Mouse (Mus musculus) heart, embryonic 11.5 days (tissue): ENCODE measurements around the gene Cdkn2aip. TPM values are rescaled to one million over a fixed set of nuclear protein-coding genes. Genes with fewer than 3 reads are reported as not detected.

Experiments used
- ATAC-seq: fragments of 200-750 bp; cut with Nextera tagmentation; replicated peaks from 2 replicates; pipeline ENCODE4 v1.8.0; 2017; ENCODE audit warnings: moderate library complexity; ENCODE audit not compliant: insufficient number of reproducible peaks, low FRiP score, low TSS enrichment
- H3K27ac ChIP-seq: fragments of 300-500 bp; sonication (generic); 2 replicates; pipeline ENCODE4 v1.5.1; 2014; ENCODE audit warnings: mild to moderate bottlenecking, low read depth, low read length
- H3K27me3 ChIP-seq: fragments of 300-500 bp; sonication (generic); 2 replicates; pipeline ENCODE4 v1.6.1; 2014; ENCODE audit warnings: mild to moderate bottlenecking, low read length, mixed read lengths; ENCODE audit not compliant: control insufficient read depth, insufficient read depth
- H3K36me3 ChIP-seq: fragments of 300-500 bp; sonication (generic); 2 replicates; pipeline ENCODE4 v1.6.1; 2014; ENCODE audit warnings: mild to moderate bottlenecking, low read length, moderate library complexity, mixed read lengths; ENCODE audit not compliant: control insufficient read depth, insufficient read depth
- H3K4me1 ChIP-seq: fragments of 300-500 bp; sonication (generic); 2 replicates; pipeline ENCODE4 v1.6.1; 2014; ENCODE audit warnings: low read length; ENCODE audit not compliant: control insufficient read depth, insufficient read depth
- H3K4me2 ChIP-seq: fragments of 300-500 bp; sonication (generic); 2 replicates; pipeline ENCODE4 v1.6.1; 2014; ENCODE audit warnings: mild to moderate bottlenecking, moderate library complexity
- H3K4me3 ChIP-seq: fragments of 300-500 bp; sonication (generic); 2 replicates; pipeline ENCODE4 v1.5.1; 2014; ENCODE audit warnings: low read depth, low read length
- H3K9ac ChIP-seq: fragments of 300-500 bp; sonication (generic); 2 replicates; pipeline ENCODE4 v1.6.1; 2014; ENCODE audit warnings: mild to moderate bottlenecking, low read depth, low read length, moderate library complexity
- H3K9me3 ChIP-seq: fragments of 300-500 bp; sonication (generic); replicated peaks from 2 replicates; pipeline ENCODE4 v1.6.1; 2016; ENCODE audit warnings: low read length; ENCODE audit not compliant: control insufficient read depth
- WGBS: fragments of 180-500 bp; shearing (Covaris S2); extraction: QIAGEN DNeasy Blood & Tissue Kit; methylation state at CpG from one replicate; pipeline ENCODE4 v1.1.7; 2014; ENCODE audit not compliant: insufficient replicate concordance; 5-methylcytosine and 5-hydroxymethylcytosine counted together
- polyA plus RNA-seq: library from polyadenylated mRNA; unstranded; fragments of >200 nt; fragmentation: Nextera tagmentation; extraction: Ambion mirVana; gene quantifications from 2 replicates; pipeline ENCODE4 v1.2.1, GENCODE M21; 2014

The Cdkn2aip gene
- polyA plus RNA-seq, 1 experiment from 2014 or later, result 21.6 TPM

DNA sequence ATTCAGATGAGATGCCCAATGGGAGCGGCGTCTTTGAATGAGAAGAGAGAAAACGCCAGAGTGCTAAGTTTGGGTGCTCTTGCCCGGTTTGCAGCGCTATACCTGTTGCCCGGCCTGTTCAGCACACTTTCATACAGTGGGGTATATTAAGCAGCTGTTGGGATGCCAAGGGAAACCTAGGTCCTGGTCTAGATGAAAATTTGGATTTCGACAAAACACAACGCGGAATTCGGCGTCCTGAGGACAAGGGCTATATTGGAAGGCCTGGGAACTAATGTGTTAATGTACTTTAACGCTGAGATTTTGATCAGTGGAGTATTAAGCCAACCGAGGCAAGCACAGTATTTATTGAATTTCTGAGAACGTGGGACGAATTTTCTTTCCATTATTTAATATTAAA is 37.5 kb downstream of the Cdkn2aip start:
- no peak for ATAC-seq
- Histone ChIP-seq H3K9ac (peak overlapping the region; percentile 86), H3K4me2 (peak overlapping the region; percentile 72), H3K27ac (peak overlapping the region; percentile 97; the same call in 1 of the 2 replicates), H3K4me3 (peak overlapping the region; percentile 96), H3K9me3 (no peaks in the 10 kb centered on the region), H3K4me1 (peaks cover 4% of the 10 kb centered on the region; the same call in 1 of the 2 replicates), H3K36me3 (no peaks in the 10 kb centered on the region), H3K27me3 (no peaks in the 10 kb centered on the region)
- 4% methylated on average over 15 of the region's 15 CpGs for WGBS

DNA sequence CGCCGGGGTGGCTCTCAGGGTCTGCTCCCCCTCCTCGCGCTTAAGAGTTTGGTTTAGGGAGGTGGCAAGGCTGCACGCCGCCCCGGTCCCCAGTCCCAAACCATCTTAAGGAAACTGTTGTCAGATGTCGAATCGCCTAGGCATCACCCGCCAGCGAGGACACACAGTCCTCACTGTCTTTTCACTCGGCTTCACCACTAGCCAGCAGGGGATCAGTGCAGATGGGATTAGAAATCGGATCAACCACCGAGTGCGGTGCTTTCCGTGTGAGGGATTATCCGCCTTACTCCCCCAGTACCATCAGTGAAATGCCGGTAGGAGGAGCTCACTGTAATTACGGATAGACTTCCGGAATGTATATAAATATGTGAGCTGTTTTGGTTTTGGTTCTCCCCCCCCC is 37.9 kb downstream of the Cdkn2aip start:
- Histone ChIP-seq H3K4me2 (peak overlapping the region; percentile 72), H3K27ac (peak overlapping the region; percentile 97), H3K9me3 (no peaks in the 10 kb centered on the region), H3K4me3 (peak overlapping the region; percentile 96), H3K27me3 (no peaks in the 10 kb centered on the region), H3K36me3 (no peaks in the 10 kb centered on the region), H3K4me1 (peaks cover 4% of the 10 kb centered on the region; the same call in 1 of the 2 replicates), H3K9ac (peak overlapping the region; percentile 86)
- WGBS, result 0% methylated on average over 20 of the region's 20 CpGs
- ATAC-seq, result 0 out of 2 replicates have a peak, but pooled peaks have one; percentile 0

DNA sequence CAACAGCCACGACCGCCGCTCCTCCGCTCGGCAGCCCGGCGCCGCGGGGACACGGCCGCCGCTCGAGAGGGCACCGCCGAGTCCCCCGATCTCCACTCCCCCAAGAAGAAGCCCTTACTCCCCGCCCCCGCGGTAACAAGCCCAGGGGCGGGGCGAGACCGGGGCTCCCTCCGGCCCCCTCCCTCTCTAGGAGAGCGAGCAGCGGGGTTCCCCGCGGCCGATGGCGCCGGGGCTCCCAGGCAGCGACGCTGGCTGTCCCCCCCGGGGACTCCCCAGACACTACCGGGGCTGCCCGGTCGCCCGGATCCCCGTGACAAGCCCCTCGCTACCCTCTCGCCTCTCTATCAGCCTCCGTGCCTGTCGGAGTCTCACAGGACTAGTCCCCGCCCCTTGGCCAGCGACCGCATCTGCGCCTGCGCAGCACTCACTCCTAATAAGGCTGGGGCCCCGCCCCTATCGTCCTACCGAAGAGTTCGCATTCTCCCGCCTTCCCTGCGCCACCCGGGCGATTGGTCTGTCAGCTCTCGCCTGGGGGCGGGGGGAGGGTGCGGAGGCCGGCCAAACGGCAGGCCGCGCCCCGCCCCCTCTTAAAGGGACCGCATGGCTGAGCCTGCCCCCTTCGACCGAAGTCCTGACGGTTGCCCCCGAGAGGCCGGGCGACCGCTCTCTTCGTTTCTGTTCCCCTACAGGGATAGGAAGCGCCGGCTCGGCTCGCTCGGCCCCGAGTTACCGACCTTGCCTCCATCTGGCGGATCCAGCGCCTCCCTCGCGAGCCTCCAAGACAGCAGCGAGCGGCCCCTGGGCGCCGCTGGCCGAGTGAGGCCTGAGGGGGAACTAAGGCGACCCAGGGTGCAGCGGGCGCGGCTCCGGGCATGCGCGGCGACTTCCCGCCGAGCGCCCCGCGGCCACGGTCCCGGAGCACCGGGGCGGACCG is 38.7 kb downstream of the Cdkn2aip start, which contains the start of gene Ing2:
Gene Ing2, minus strand, starts transcription at position 780 of the 934 bp plus-strand sequence.
- Histone ChIP-seq H3K27me3 (no peaks in the 10 kb centered on the region), H3K4me1 (peaks cover 4% of the 10 kb centered on the region; the same call in 1 of the 2 replicates)

DNA sequence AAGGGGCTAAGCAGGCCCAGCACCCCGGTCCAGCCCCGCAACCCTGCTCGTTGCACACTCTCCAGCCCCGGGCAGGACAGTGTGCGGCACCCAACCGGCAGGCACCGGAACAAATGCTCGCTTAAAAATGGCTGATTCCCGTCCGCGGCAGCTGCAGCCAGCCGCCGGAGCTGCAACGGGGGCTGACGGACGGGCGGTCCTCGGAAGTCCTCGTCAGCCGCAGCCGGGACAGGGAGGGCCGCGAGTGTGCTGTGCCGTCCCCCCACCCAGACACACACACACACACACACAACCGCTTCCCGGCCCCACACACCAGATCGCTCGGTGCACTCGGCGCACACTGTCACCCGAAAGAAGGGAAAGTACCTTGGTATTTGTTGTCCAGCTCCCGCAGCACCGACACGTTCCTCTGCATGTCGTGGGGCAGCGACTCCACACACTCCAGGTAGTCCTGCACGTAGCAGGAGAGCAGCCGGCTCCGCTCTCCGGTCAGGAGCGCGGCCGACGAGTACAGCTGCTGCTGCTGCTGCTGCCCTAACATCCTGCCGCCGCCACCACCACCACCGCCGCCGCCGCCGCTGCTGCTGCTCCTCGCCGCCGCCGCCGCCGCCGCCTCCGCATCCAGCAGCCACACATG is 39.5 kb downstream of the Cdkn2aip start:
- Histone ChIP-seq H3K4me1 (peaks cover 4% of the 10 kb centered on the region; the same call in 1 of the 2 replicates), H3K27ac (peak overlapping the region; percentile 89), H3K27me3 (no peaks in the 10 kb centered on the region), H3K4me3 (peak overlapping the region; percentile 96), H3K36me3 (no peaks in the 10 kb centered on the region), H3K9me3 (no peaks in the 10 kb centered on the region), H3K4me2 (peak overlapping the region; percentile 72), H3K9ac (peak overlapping the region; percentile 93)
- under 1% methylated on average over 47 of the region's 59 CpGs for WGBS
- peak; percentile 9; the same call in 1 of the 2 replicates for ATAC-seq

More for the DNA sequence above, 38.7 kb downstream of the Cdkn2aip start, which contains the start of gene Ing2:
- peak within 1 kb of the TSS; percentile 93 for H3K9ac ChIP-seq
- H3K4me2 ChIP-seq, result peak within 1 kb of the TSS; percentile 72
- ATAC-seq, result peak; percentile 89
- no peaks in the 10 kb centered on the region for H3K9me3 ChIP-seq
- 1% methylated on average over 100 of the region's 106 CpGs for WGBS
- no peaks in the 10 kb centered on the region for H3K36me3 ChIP-seq
- H3K27ac ChIP-seq, result peak within 1 kb of the TSS; percentile 97
- peak within 1 kb of the TSS; percentile 96 for H3K4me3 ChIP-seq

DNA sequence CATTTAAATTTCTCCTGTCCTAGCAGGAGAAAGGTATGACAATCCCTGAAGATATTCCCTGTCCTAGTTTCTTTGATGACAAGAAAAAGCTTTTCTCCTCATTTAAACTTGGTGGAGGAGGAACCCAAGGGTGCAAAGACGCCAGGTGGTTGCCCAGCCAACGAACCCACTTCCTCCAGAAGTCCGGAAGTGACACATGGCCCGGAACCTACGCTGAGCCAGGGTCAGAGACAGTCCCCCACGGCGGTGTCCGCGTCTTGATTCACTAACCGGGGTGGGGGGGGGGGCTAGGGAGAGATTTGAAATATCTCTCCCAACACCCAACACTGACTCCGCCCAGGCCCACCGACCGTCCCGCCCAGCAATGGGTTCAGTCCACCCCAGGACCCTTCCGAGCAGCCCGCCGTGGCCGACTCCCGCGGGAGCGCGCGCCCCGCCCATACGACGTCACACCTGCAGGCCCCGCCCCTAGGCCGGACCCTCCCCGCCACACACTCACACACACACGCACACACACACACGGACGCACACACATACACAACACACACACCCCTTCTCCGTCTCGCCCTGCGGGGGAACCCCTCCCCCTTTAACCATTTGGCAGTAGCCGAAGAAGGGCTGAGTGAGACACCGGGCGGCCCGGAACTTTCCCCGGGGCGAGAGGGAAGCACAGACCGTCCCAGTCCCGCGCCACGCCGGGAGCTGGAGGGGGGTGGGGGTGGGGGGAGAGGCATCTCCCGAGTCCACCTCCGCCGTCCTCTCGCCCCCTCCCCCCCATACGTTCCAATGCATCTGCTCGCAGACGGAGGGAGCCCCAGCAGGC is 40.2 kb downstream of the Cdkn2aip start:
- Histone ChIP-seq H3K9me3 (no peaks in the 10 kb centered on the region), H3K4me2 (peak overlapping the region; percentile 72), H3K4me3 (peak overlapping the region; percentile 96), H3K27me3 (no peaks in the 10 kb centered on the region), H3K27ac (peak overlapping the region; percentile 89), H3K4me1 (peaks cover 4% of the 10 kb centered on the region; the same call in 1 of the 2 replicates), H3K36me3 (0 out of 2 replicates have a peak, but pooled peaks cover 5% of the 10 kb centered on the region), H3K9ac (peak overlapping the region; percentile 93)
- peak; percentile 76 for ATAC-seq
- under 1% methylated on average over 38 of the region's 53 CpGs for WGBS

DNA sequence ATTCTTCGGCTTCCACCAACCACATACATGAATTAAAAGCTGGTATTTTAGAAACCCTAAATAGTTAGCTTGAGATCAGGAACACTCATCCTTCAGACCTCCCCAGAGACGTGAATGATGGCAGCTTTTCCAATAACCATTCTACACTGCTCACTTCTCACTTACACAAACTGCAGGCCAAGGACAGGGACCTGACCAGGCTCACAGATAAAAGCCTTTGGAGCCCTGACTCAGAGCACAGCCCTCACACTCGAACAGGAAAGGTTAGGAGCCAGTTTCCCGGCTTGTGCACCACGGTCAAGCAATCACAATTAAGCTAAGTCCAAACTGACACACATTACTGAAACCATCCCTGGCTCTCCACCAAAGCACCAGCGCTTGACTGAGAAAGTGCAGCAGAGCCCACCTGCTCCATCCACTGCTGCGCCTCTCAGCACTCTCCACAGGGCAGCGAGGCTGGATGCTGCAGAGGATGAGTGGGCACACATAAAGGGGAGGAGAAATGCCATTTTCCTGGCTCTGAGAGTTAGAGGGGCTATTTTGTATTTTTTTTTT is 49.4 kb downstream of the Cdkn2aip start:
- H3K27me3 ChIP-seq, result no peaks in the 10 kb centered on the region
- no peak overlapping the region for H3K9ac ChIP-seq
- no peak overlapping the region for H3K4me2 ChIP-seq
- H3K27ac ChIP-seq, result no peak overlapping the region
- H3K4me1 ChIP-seq, result no peaks in the 10 kb centered on the region
- 0 out of 2 replicates have a peak, but pooled peaks cover 10% of the 10 kb centered on the region for H3K36me3 ChIP-seq
- WGBS, result 79% methylated on average over 8 of the region's 8 CpGs
- H3K9me3 ChIP-seq, result no peaks in the 10 kb centered on the region
- H3K4me3 ChIP-seq, result no peak overlapping the region
- no peak for ATAC-seq

DNA sequence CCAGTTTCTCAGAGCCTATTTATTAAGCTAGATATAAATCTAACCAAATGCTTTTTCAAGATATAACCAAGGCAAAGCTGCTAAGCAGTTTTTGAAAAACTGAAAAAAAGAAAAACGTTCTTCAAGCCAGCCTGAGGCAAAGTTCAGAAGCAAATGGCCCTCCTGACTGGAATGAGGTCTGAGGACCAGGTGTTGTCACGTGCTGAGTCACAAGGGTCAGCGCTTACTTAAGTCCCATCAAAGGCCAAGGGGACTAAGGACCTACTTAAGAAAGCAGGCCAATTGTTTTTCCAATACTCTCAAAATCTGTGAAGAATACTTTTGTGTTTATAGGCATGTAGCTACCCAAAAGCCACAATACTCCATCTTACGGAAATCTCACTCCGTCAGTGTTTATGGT is 50.5 kb downstream of the Cdkn2aip start:
- no peaks in the 10 kb centered on the region for H3K4me1 ChIP-seq
- H3K27me3 ChIP-seq, result no peaks in the 10 kb centered on the region
- no peak overlapping the region for H3K4me2 ChIP-seq
- WGBS, result 82% methylated on average over 5 of the region's 5 CpGs
- no peak for ATAC-seq
- 0 out of 2 replicates have a peak, but pooled peaks cover 4% of the 10 kb centered on the region for H3K36me3 ChIP-seq
- no peak overlapping the region for H3K4me3 ChIP-seq
- no peaks in the 10 kb centered on the region for H3K9me3 ChIP-seq
- H3K9ac ChIP-seq, result no peak overlapping the region
- H3K27ac ChIP-seq, result no peak overlapping the region
